Mouse (Mus musculus) stomach, embryonic 15.5 days (tissue): ENCODE results near the gene Cenpo. TPM values are rescaled to one million over a fixed set of nuclear protein-coding genes. Genes with fewer than 3 reads are reported as not detected.

Experiments
- ATAC-seq: fragments of 200-750 bp; cut with Nextera tagmentation; 2 replicates; pipeline ENCODE4 v1.8.0; 2017; ENCODE audit warnings: low read depth, moderate number of reproducible peaks, moderate TSS enrichment; ENCODE audit not compliant: insufficient read depth, low FRiP score
- H3K27ac ChIP-seq: fragments of 300-500 bp; sonication (generic); 2 replicates; pipeline ENCODE4 v1.5.1; 2015; ENCODE audit warnings: mild to moderate bottlenecking, inconsistent platforms
- H3K27me3 ChIP-seq: fragments of 300-500 bp; sonication (generic); replicated peaks from 2 replicates; pipeline ENCODE4 v1.6.1; 2015; ENCODE audit warnings: inconsistent platforms
- H3K36me3 ChIP-seq: fragments of 300-500 bp; sonication (generic); 2 replicates; pipeline ENCODE4 v1.6.1; 2015; ENCODE audit warnings: inconsistent platforms
- H3K4me1 ChIP-seq: fragments of 300-500 bp; sonication (generic); 2 replicates; pipeline ENCODE4 v1.6.1; 2015; ENCODE audit warnings: inconsistent platforms
- H3K4me2 ChIP-seq: fragments of 300-500 bp; sonication (generic); 2 replicates; pipeline ENCODE4 v1.6.1; 2015; ENCODE audit warnings: mild to moderate bottlenecking, inconsistent platforms
- H3K4me3 ChIP-seq: fragments of 300-500 bp; sonication (generic); replicated peaks from 2 replicates; pipeline ENCODE4 v1.5.1; 2015; ENCODE audit warnings: inconsistent platforms
- H3K9ac ChIP-seq: fragments of 300-500 bp; sonication (generic); 2 replicates; pipeline ENCODE4 v1.6.1; 2015; ENCODE audit warnings: inconsistent platforms
- H3K9me3 ChIP-seq: fragments of 300-500 bp; sonication (generic); 2 replicates; pipeline ENCODE4 v1.6.1; 2016; ENCODE audit warnings: inconsistent platforms
- WGBS: fragments of 180-500 bp; shearing (Covaris S2); methylation state at CpG from one replicate; pipeline ENCODE4 v1.1.7; 2015; 5-methylcytosine and 5-hydroxymethylcytosine counted together
- polyA plus RNA-seq: library from polyadenylated mRNA; unstranded; fragments of >200 nt; fragmentation: Nextera tagmentation; extraction: Ambion mirVana; gene quantifications from 2 replicates; pipeline ENCODE4 v1.2.1, GENCODE M21; 2015

Gene Cenpo
- polyA plus RNA-seq, 1 experiment from 2014 or later: 12.2 TPM

- 34% methylated on average over 10 of the region's 10 CpGs for WGBS
- H3K36me3 ChIP-seq: 0 out of 2 replicates have a peak, but pooled peaks cover 3% of the 10 kb centered on the region
- no peak overlapping the region for H3K27ac ChIP-seq
- peak; percentile 42; the same call in 1 of the 2 replicates for ATAC-seq
- H3K4me2 ChIP-seq: no peak overlapping the region
- H3K4me1 ChIP-seq: peaks cover 21% of the 10 kb centered on the region
- no peak overlapping the region for H3K9ac ChIP-seq
- no peak overlapping the region for H3K4me3 ChIP-seq
- no peaks in the 10 kb centered on the region for H3K27me3 ChIP-seq
- H3K9me3 ChIP-seq: no peaks in the 10 kb centered on the region
Measured at GRCm38 (mm10) chr12:4193025-4193740, 40.9 kb downstream of the Cenpo start.

- H3K4me2 ChIP-seq: no peak overlapping the region
- H3K4me3 ChIP-seq: no peak overlapping the region
- H3K36me3 ChIP-seq: 0 out of 2 replicates have a peak, but pooled peaks cover 3% of the 10 kb centered on the region
- no peak for ATAC-seq
- H3K9me3 ChIP-seq: no peaks in the 10 kb centered on the region
- WGBS: 56% methylated on average over 6 of the region's 6 CpGs
- H3K27me3 ChIP-seq: no peaks in the 10 kb centered on the region
- H3K9ac ChIP-seq: no peak overlapping the region
- no peak overlapping the region for H3K27ac ChIP-seq
- peaks cover 23% of the 10 kb centered on the region for H3K4me1 ChIP-seq
Measured at GRCm38 (mm10) chr12:4192514-4192913, 41.6 kb downstream of the Cenpo start.

GRCm38 (mm10) chr12:4189060-4189447, 45.0 kb downstream of the Cenpo start:
- Histone ChIP-seq H3K36me3 (no peaks in the 10 kb centered on the region), H3K27me3 (no peaks in the 10 kb centered on the region), H3K4me1 (peaks cover 23% of the 10 kb centered on the region), H3K27ac (no peak overlapping the region), H3K4me3 (no peak overlapping the region), H3K9me3 (no peaks in the 10 kb centered on the region), H3K9ac (no peak overlapping the region), H3K4me2 (no peak overlapping the region)
- ATAC-seq: no peak
- WGBS: 46% methylated on average over 5 of the region's 5 CpGs

- Histone ChIP-seq H3K27ac (peak overlapping the region; percentile 58; the same call in 1 of the 2 replicates), H3K9me3 (no peaks in the 10 kb centered on the region), H3K36me3 (no peaks in the 10 kb centered on the region), H3K27me3 (no peaks in the 10 kb centered on the region), H3K4me1 (peaks cover 19% of the 10 kb centered on the region), H3K4me3 (no peak overlapping the region), H3K9ac (no peak overlapping the region), H3K4me2 (no peak overlapping the region)
- ATAC-seq: peak; percentile 51; the same call in 1 of the 2 replicates
- WGBS: 37% methylated on average over 14 of the region's 14 CpGs
Measured at GRCm38 (mm10) chr12:4188171-4189059, 45.7 kb downstream of the Cenpo start.

GRCm38 (mm10) chr12:4184648-4185047, 49.4 kb downstream of the Cenpo start:
- H3K9ac ChIP-seq: no peak overlapping the region
- H3K27ac ChIP-seq: no peak overlapping the region
- H3K4me1 ChIP-seq: peaks cover 8% of the 10 kb centered on the region; the same call in 1 of the 2 replicates
- no peaks in the 10 kb centered on the region for H3K36me3 ChIP-seq
- H3K4me2 ChIP-seq: no peak overlapping the region
- H3K9me3 ChIP-seq: no peaks in the 10 kb centered on the region
- WGBS: 43% methylated on average over 2 of the region's 2 CpGs
- no peaks in the 10 kb centered on the region for H3K27me3 ChIP-seq
- ATAC-seq: no peak
- H3K4me3 ChIP-seq: no peak overlapping the region

GRCm38 (mm10) chr12:4180507-4180906, 53.6 kb downstream of the Cenpo start:
- H3K9me3 ChIP-seq: no peaks in the 10 kb centered on the region
- no peak overlapping the region for H3K27ac ChIP-seq
- WGBS: 53% methylated on average over 3 of the region's 3 CpGs
- H3K36me3 ChIP-seq: no peaks in the 10 kb centered on the region
- H3K4me2 ChIP-seq: no peak overlapping the region
- H3K4me3 ChIP-seq: no peak overlapping the region
- H3K4me1 ChIP-seq: 0 out of 2 replicates have a peak, but pooled peaks cover 9% of the 10 kb centered on the region
- H3K27me3 ChIP-seq: no peaks in the 10 kb centered on the region
- H3K9ac ChIP-seq: no peak overlapping the region
- no peak for ATAC-seq

GRCm38 (mm10) chr12:4179671-4180233, 54.3 kb downstream of the Cenpo start:
- Histone ChIP-seq H3K27ac (no peak overlapping the region), H3K27me3 (no peaks in the 10 kb centered on the region), H3K36me3 (no peaks in the 10 kb centered on the region), H3K4me2 (no peak overlapping the region), H3K9ac (no peak overlapping the region), H3K4me3 (no peak overlapping the region), H3K9me3 (no peaks in the 10 kb centered on the region), H3K4me1 (0 out of 2 replicates have a peak, but pooled peaks cover 9% of the 10 kb centered on the region)
- ATAC-seq: no peak
- WGBS: 71% methylated on average over 6 of the region's 6 CpGs

GRCm38 (mm10) chr12:4178839-4179238, 55.3 kb downstream of the Cenpo start:
- Histone ChIP-seq H3K27me3 (no peaks in the 10 kb centered on the region), H3K4me1 (0 out of 2 replicates have a peak, but pooled peaks cover 9% of the 10 kb centered on the region), H3K4me2 (no peak overlapping the region), H3K9ac (no peak overlapping the region), H3K4me3 (no peak overlapping the region), H3K9me3 (no peaks in the 10 kb centered on the region), H3K27ac (no peak overlapping the region), H3K36me3 (no peaks in the 10 kb centered on the region)
- 49% methylated on average over 5 of the region's 5 CpGs for WGBS
- no peak for ATAC-seq

GRCm38 (mm10) chr12:4173108-4173790, 60.8 kb downstream of the Cenpo start:
- Histone ChIP-seq H3K4me2 (no peak overlapping the region), H3K27me3 (no peaks in the 10 kb centered on the region), H3K36me3 (no peaks in the 10 kb centered on the region), H3K9me3 (no peaks in the 10 kb centered on the region), H3K4me3 (no peak overlapping the region), H3K27ac (no peak overlapping the region), H3K4me1 (0 out of 2 replicates have a peak, but pooled peaks cover 3% of the 10 kb centered on the region), H3K9ac (no peak overlapping the region)
- 68% methylated on average over 15 of the region's 15 CpGs for WGBS
- no peak for ATAC-seq

- no peak for ATAC-seq
- H3K4me3 ChIP-seq: no peak overlapping the region
- H3K27me3 ChIP-seq: no peaks in the 10 kb centered on the region
- 88% methylated on average over 5 of the region's 5 CpGs for WGBS
- H3K27ac ChIP-seq: no peak overlapping the region
- H3K9ac ChIP-seq: no peak overlapping the region
- no peaks in the 10 kb centered on the region for H3K36me3 ChIP-seq
- no peak overlapping the region for H3K4me2 ChIP-seq
- no peaks in the 10 kb centered on the region for H3K4me1 ChIP-seq
- no peaks in the 10 kb centered on the region for H3K9me3 ChIP-seq
Measured at GRCm38 (mm10) chr12:4169622-4170021, 64.5 kb downstream of the Cenpo start.

- no peak overlapping the region for H3K4me3 ChIP-seq
- no peaks in the 10 kb centered on the region for H3K9me3 ChIP-seq
- H3K36me3 ChIP-seq: no peaks in the 10 kb centered on the region
- H3K27ac ChIP-seq: no peak overlapping the region
- ATAC-seq: no peak
- H3K9ac ChIP-seq: no peak overlapping the region
- no peak overlapping the region for H3K4me2 ChIP-seq
- WGBS: 95% methylated on average over 1 of the region's 1 CpGs
- H3K27me3 ChIP-seq: no peaks in the 10 kb centered on the region
- no peaks in the 10 kb centered on the region for H3K4me1 ChIP-seq
Measured at GRCm38 (mm10) chr12:4169058-4169457, 65.0 kb downstream of the Cenpo start.
